Mouse (Mus musculus): Measurements from ENCODE around the gene Nupr1. TPM values are rescaled to one million over a fixed set of nuclear protein-coding genes. Genes with fewer than 3 reads are reported as not detected.
A peak's percentile ranks its signal among the peaks of the same experiment; 100 is the strongest.
"Not testable (repeated sequence)": the region's sequence is repeated elsewhere in the genome, so short reads cannot be mapped to it uniquely, and the experiment has no call there.

Gene Nupr1
- polyA plus RNA-seq, 1 experiment, result 41.2 TPM

GRCm38 (mm10) chr7:126645708-126646107 lies 15.0 kb upstream of the Nupr1 start:
- Histone ChIP-seq H3K27ac (ENCODE audit: insufficient read depth, low read depth, low read length) (no peak overlapping the region), H3K4me3 (ENCODE audit: insufficient read depth, low read length) (no peak overlapping the region), H3K4me1 (ENCODE audit: control insufficient read depth, insufficient read depth, low read length) (peaks cover 2% of the 10 kb centered on the region)
- TF ChIP-seq CTCF (IDR thresholded peaks at IDR 0.05; ENCODE audit: low read depth, low read length), result no peak

- TF ChIP-seq CTCF (IDR thresholded peaks at IDR 0.05; ENCODE audit: low read depth, low read length), result no peak
- no peak for TF ChIP-seq POLR2A (IDR thresholded peaks at IDR 0.05; ENCODE audit: borderline replicate concordance, low read depth, low read length)
- H3K4me3 ChIP-seq (ENCODE audit: insufficient read depth, low read length), result no peak overlapping the region
- H3K4me1 ChIP-seq (ENCODE audit: control insufficient read depth, insufficient read depth, low read length), result no peaks in the 10 kb centered on the region; the same call in 1 of the 2 replicates
- no peak overlapping the region for H3K27ac ChIP-seq (ENCODE audit: insufficient read depth, low read depth, low read length)
These were observed 14.3 kb upstream of the Nupr1 start for GRCm38 (mm10) chr7:126644914-126645313.

- H3K4me1 ChIP-seq (ENCODE audit: control insufficient read depth, insufficient read depth, low read length), result no peaks in the 10 kb centered on the region
- no peak overlapping the region for H3K27ac ChIP-seq (ENCODE audit: insufficient read depth, low read depth, low read length)
- H3K4me3 ChIP-seq (ENCODE audit: insufficient read depth, low read length), result no peak overlapping the region
- TF ChIP-seq CTCF (IDR thresholded peaks at IDR 0.05; ENCODE audit: low read depth, low read length), result no peak
- no peak for TF ChIP-seq POLR2A (IDR thresholded peaks at IDR 0.05; ENCODE audit: borderline replicate concordance, low read depth, low read length)
These were observed 13.7 kb upstream of the Nupr1 start for GRCm38 (mm10) chr7:126644345-126644744.

- not testable (repeated sequence) for H3K4me3 ChIP-seq (ENCODE audit: insufficient read depth, low read length); H3K4me1 ChIP-seq (ENCODE audit: control insufficient read depth, insufficient read depth, low read length); H3K27ac ChIP-seq (ENCODE audit: insufficient read depth, low read depth, low read length)
These were observed 12.6 kb upstream of the Nupr1 start for GRCm38 (mm10) chr7:126643244-126643617.

GRCm38 (mm10) chr7:126642545-126643243 lies 12.0 kb upstream of the Nupr1 start:
- TF ChIP-seq POLR2A (IDR thresholded peaks at IDR 0.05; ENCODE audit: borderline replicate concordance, low read depth, low read length), result no peak
- TF ChIP-seq CTCF (IDR thresholded peaks at IDR 0.05; ENCODE audit: low read depth, low read length), result no peak
- Histone ChIP-seq H3K4me3 (ENCODE audit: insufficient read depth, low read length) (no peak overlapping the region), H3K27ac (ENCODE audit: insufficient read depth, low read depth, low read length) (no peak overlapping the region), H3K4me1 (ENCODE audit: control insufficient read depth, insufficient read depth, low read length) (no peaks in the 10 kb centered on the region)

- Histone ChIP-seq H3K4me3 (ENCODE audit: insufficient read depth, low read length) (no peak overlapping the region), H3K4me1 (ENCODE audit: control insufficient read depth, insufficient read depth, low read length) (no peaks in the 10 kb centered on the region), H3K27ac (ENCODE audit: insufficient read depth, low read depth, low read length) (no peak overlapping the region)
- TF ChIP-seq POLR2A (IDR thresholded peaks at IDR 0.05; ENCODE audit: borderline replicate concordance, low read depth, low read length) (no peak), CTCF (IDR thresholded peaks at IDR 0.05; ENCODE audit: low read depth, low read length) (no peak)
These were observed 6.3 kb upstream of the Nupr1 start for GRCm38 (mm10) chr7:126636733-126637520.

- H3K27ac ChIP-seq (ENCODE audit: insufficient read depth, low read depth, low read length), result no peak overlapping the region
- TF ChIP-seq CTCF (IDR thresholded peaks at IDR 0.05; ENCODE audit: low read depth, low read length) (no peak), POLR2A (IDR thresholded peaks at IDR 0.05; ENCODE audit: borderline replicate concordance, low read depth, low read length) (no peak)
- no peak overlapping the region for H3K4me3 ChIP-seq (ENCODE audit: insufficient read depth, low read length)
- peaks cover 3% of the 10 kb centered on the region for H3K4me1 ChIP-seq (ENCODE audit: control insufficient read depth, insufficient read depth, low read length)
These were observed 4.7 kb upstream of the Nupr1 start for GRCm38 (mm10) chr7:126635375-126635774.

GRCm38 (mm10) chr7:126632478-126632877 lies 1.8 kb upstream of the Nupr1 start:
- H3K4me1 ChIP-seq (ENCODE audit: control insufficient read depth, insufficient read depth, low read length), result peaks cover 28% of the 10 kb centered on the region
- no peak overlapping the region for H3K27ac ChIP-seq (ENCODE audit: insufficient read depth, low read depth, low read length)
- TF ChIP-seq CTCF (IDR thresholded peaks at IDR 0.05; ENCODE audit: low read depth, low read length), result no peak
- TF ChIP-seq POLR2A (IDR thresholded peaks at IDR 0.05; ENCODE audit: borderline replicate concordance, low read depth, low read length), result no peak
- no peak overlapping the region for H3K4me3 ChIP-seq (ENCODE audit: insufficient read depth, low read length)

GRCm38 (mm10) chr7:126629915-126630314 lies 746 bp downstream of the Nupr1 start:
- 0 out of 2 replicates have a peak overlapping the region, but pooled peaks have one; percentile 9 for H3K27ac ChIP-seq (ENCODE audit: insufficient read depth, low read depth, low read length)
- H3K4me3 ChIP-seq (ENCODE audit: insufficient read depth, low read length), result no peak overlapping the region
- H3K4me1 ChIP-seq (ENCODE audit: control insufficient read depth, insufficient read depth, low read length), result peaks cover 45% of the 10 kb centered on the region
- TF ChIP-seq POLR2A (IDR thresholded peaks at IDR 0.05; ENCODE audit: borderline replicate concordance, low read depth, low read length) (no peak), CTCF (IDR thresholded peaks at IDR 0.05; ENCODE audit: low read depth, low read length) (no peak)

- H3K27ac ChIP-seq (ENCODE audit: insufficient read depth, low read depth, low read length), result peak overlapping the region; percentile 39
These were observed 2.5 kb downstream of the Nupr1 start for GRCm38 (mm10) chr7:126628111-126628510.

More at GRCm38 (mm10) chr7:126628111-126628510, 2.5 kb downstream of the Nupr1 start:
- TF ChIP-seq POLR2A (IDR thresholded peaks at IDR 0.05; ENCODE audit: borderline replicate concordance, low read depth, low read length) (no peak), CTCF (IDR thresholded peaks at IDR 0.05; ENCODE audit: low read depth, low read length) (no peak)
- Histone ChIP-seq H3K4me3 (ENCODE audit: insufficient read depth, low read length) (no peak overlapping the region), H3K4me1 (ENCODE audit: control insufficient read depth, insufficient read depth, low read length) (peaks cover 60% of the 10 kb centered on the region)
